Mouse (Mus musculus): ENCODE data around the gene Trp53rkb.

- no peak for TF ChIP-seq POLR2A (IDR thresholded peaks at IDR 0.05; ENCODE audit: low read depth, low read length)
- no peak for TF ChIP-seq MAZ (IDR thresholded peaks at IDR 0.05; ENCODE audit: low read depth, low read length)
- TF ChIP-seq CTCF (conservative IDR thresholded peaks at IDR 0.05 in 1 of 2, IDR thresholded peaks at IDR 0.05 in 1 of 2; ENCODE audit: low read depth in 2 of 2, low read length in 2 of 2): no peak
- TF ChIP-seq E2F4 (IDR thresholded peaks at IDR 0.05; ENCODE audit: insufficient replicate concordance, low read depth, low read length): no peak
- TF ChIP-seq JUND (conservative IDR thresholded peaks at IDR 0.05; ENCODE audit: low read depth, low read length): no peak
- TF ChIP-seq MAX (IDR thresholded peaks at IDR 0.05; ENCODE audit: low read length): no peak
- no peak for TF ChIP-seq HCFC1 (IDR thresholded peaks at IDR 0.05; ENCODE audit: low read depth, low read length)
Observed at GRCm38 (mm10) chr2:166764051-166764450, 28.3 kb upstream of the Trp53rkb start.

All from CH12.LX (cell line).